Mouse (Mus musculus) ES-E14 (cell line): ENCODE measurements around the gene St3gal4.

Experiments used
- CHD2 ChIP-seq: IDR thresholded peaks from 2 replicates; pipeline ENCODE4 v1.6.1; 2014; ENCODE audit warnings: mild to moderate bottlenecking, low read depth, low read length, inconsistent platforms
- MAFK ChIP-seq: IDR thresholded peaks from 2 replicates; pipeline ENCODE4 v1.6.1; 2014; ENCODE audit warnings: mild to moderate bottlenecking, low read depth, low read length, inconsistent platforms; ENCODE audit not compliant: insufficient read depth
- ZC3H11A ChIP-seq: IDR thresholded peaks from 2 replicates; pipeline ENCODE4 v1.6.1; 2012; ENCODE audit warnings: low read depth, mild to moderate bottlenecking, inconsistent platforms, low read length, borderline replicate concordance
- ZNF384 ChIP-seq: IDR thresholded peaks from 2 replicates; pipeline ENCODE4 v1.6.1; 2012; ENCODE audit warnings: low read depth, low read length, inconsistent platforms

DNA sequence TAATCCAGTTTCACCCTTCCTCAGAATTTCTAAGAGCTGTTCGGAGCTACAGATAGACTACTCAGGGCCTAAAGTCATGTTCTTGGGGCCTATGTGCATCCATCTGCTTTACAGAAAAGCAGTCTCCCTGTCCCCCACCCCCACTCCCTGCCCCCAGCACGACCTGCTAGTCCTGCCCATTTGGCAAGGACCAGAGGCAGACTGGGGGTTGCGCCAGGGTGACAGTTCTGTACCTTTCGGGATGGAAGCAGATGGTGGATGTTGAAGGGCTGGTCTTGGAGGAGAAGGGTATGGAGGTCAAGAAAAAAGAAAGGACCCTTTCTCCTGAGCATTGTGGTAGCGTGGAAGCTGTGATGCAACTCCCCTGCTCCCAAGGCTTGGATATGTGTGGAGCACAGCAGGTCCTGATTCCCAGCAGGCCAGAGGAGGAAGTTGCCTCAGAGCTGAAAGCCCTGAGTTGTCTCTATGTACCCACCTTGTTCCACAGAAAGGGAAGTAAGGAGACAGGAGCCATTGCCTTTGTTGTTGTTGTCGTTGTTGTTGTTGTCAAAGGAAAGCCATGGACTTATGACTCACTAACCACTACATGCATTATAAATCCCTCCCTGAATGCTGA lies 91.6 kb downstream of the St3gal4 start:
- no peak for TF ChIP-seq CHD2
- no peak for TF ChIP-seq ZNF384
- TF ChIP-seq MAFK: no peak
- TF ChIP-seq ZC3H11A: no peak
